Mouse (Mus musculus) left cerebral cortex, postnatal 36 days (tissue): ENCODE data around the gene Isl1. TPM values are rescaled to one million over a fixed set of nuclear protein-coding genes. Genes with fewer than 3 reads are reported as not detected.

Source experiments
- DNase-seq, 2 experiments: peaks; one replicate each; pipeline ENCODE4 v3.0.0; 2021 to 2022; ENCODE audit warnings: low spot score in 2 of 2, mixed read lengths in 1 of 2
- intact Hi-C: fragments of 180-260 bp; cut with DNase I; formaldehyde crosslinking; loops from one replicate; pipeline ENCODE4 v1.15.1; 2025
- total RNA-seq, 2 experiments: library from RNA; stranded (reverse); gene quantifications; 2 replicates each; pipeline ENCODE4 v1.2.3; 2021

Isl1 gene
- total RNA-seq, result 1 to 10 TPM in 1 of 2 experiments, under 1 TPM in 1; 0.81 to 2.7 TPM

GRCm38 (mm10) chr13:116309584-116310462, at the start of gene Isl1:
Gene Isl1, minus strand, starts transcription at chr13:116309689.
- no peak for DNase-seq
- intact Hi-C loops, result loop anchor here (5.0 kb wide), 1 partner anchor 397 kb away; no protein-coding TSS in a partner anchor

GRCm38 (mm10) chr13:116335763-116336162, 26.3 kb upstream of the Isl1 start:
- DNase-seq, result no peak
- intact Hi-C loops, result no loop called here

GRCm38 (mm10) chr13:116313636-116314530, 4.4 kb upstream of the Isl1 start:
- no peak for DNase-seq
- intact Hi-C loops, result no loop called here

GRCm38 (mm10) chr13:116311871-116312720, 2.6 kb upstream of the Isl1 start:
- intact Hi-C loops, result no loop called here
- no peak for DNase-seq

GRCm38 (mm10) chr13:116311011-116311410, 1.5 kb upstream of the Isl1 start:
- intact Hi-C loops, result no loop called here

GRCm38 (mm10) chr13:116310463-116310765, 925 bp upstream of the Isl1 start:
- DNase-seq, result no peak
- intact Hi-C loops, result no loop called here

More at GRCm38 (mm10) chr13:116311011-116311410, 1.5 kb upstream of the Isl1 start:
- no peak for DNase-seq

- intact Hi-C loops, result loop anchor here (5.0 kb wide), 1 partner anchor 398 kb away; no protein-coding TSS in a partner anchor
- DNase-seq, result no peak
Observed at GRCm38 (mm10) chr13:116308933-116309583, 431 bp downstream of the Isl1 start.

- intact Hi-C loops, result loop anchor here (5.0 kb wide), 1 partner anchor 399 kb away; no protein-coding TSS in a partner anchor
- DNase-seq, result no peak
Observed at GRCm38 (mm10) chr13:116308121-116308932, 1.2 kb downstream of the Isl1 start.

GRCm38 (mm10) chr13:116306591-116306990, 2.9 kb downstream of the Isl1 start:
- intact Hi-C loops, result loop anchor here (5.0 kb wide), 1 partner anchor 401 kb away; no protein-coding TSS in a partner anchor
- no peak for DNase-seq

- intact Hi-C loops, result loop anchor here (5.0 kb wide), 1 partner anchor 402 kb away; no protein-coding TSS in a partner anchor
- DNase-seq, result no peak
Observed at GRCm38 (mm10) chr13:116305721-116306120, 3.8 kb downstream of the Isl1 start.

- intact Hi-C loops, result loop anchor here (5.0 kb wide), 1 partner anchor 402 kb away; no protein-coding TSS in a partner anchor
- DNase-seq, result no peak
Observed at GRCm38 (mm10) chr13:116304713-116305470, 4.6 kb downstream of the Isl1 start.

GRCm38 (mm10) chr13:116303766-116304165, 5.7 kb downstream of the Isl1 start:
- intact Hi-C loops, result no loop called here
- no peak for DNase-seq

GRCm38 (mm10) chr13:116302861-116303260, 6.6 kb downstream of the Isl1 start:
- no peak for DNase-seq
- intact Hi-C loops, result no loop called here

- no peak for DNase-seq
- intact Hi-C loops, result no loop called here
Observed at GRCm38 (mm10) chr13:116301706-116302105, 7.8 kb downstream of the Isl1 start.

GRCm38 (mm10) chr13:116299241-116299640, 10.2 kb downstream of the Isl1 start:
- intact Hi-C loops, result no loop called here

GRCm38 (mm10) chr13:116298641-116299170, 10.8 kb downstream of the Isl1 start:
- intact Hi-C loops, result no loop called here
- DNase-seq, result no peak

More at GRCm38 (mm10) chr13:116299241-116299640, 10.2 kb downstream of the Isl1 start:
- no peak for DNase-seq

GRCm38 (mm10) chr13:116298001-116298400, 11.5 kb downstream of the Isl1 start:
- intact Hi-C loops, result no loop called here
- DNase-seq, result no peak
